Mouse (Mus musculus): Measurements from ENCODE around the gene Foxc1. TPM values are rescaled to one million over a fixed set of nuclear protein-coding genes. Genes with fewer than 3 reads are reported as not detected.

Gene Foxc1
- total and polyA plus RNA-seq, 3 experiments, result not detected

GRCm38 (mm10) chr13:31810693-31811541 lies 4.5 kb downstream of the Foxc1 start:
- no peaks in the 10 kb centered on the region for H3K4me1 ChIP-seq (ENCODE audit: control insufficient read depth in 1 of 2, insufficient read depth in 2 of 2)
- H3K4me3 ChIP-seq (replicated peaks in 1 of 3; ENCODE audit: low read depth in 2 of 3, low read length in 2 of 3, poor library complexity in 1 of 3), result no peak overlapping the region
- TF ChIP-seq USF1 (IDR thresholded peaks at IDR 0.05; ENCODE audit: low read depth, low read length) (no peak), JUND (conservative IDR thresholded peaks at IDR 0.05; ENCODE audit: low read depth, low read length) (no peak), MXI1 (IDR thresholded peaks at IDR 0.05; ENCODE audit: low read depth, low read length) (no peak), NELFE (IDR thresholded peaks at IDR 0.05; ENCODE audit: low read depth, low read length) (no peak), ELF1 (IDR thresholded peaks at IDR 0.05; ENCODE audit: low read depth, low read length) (no peak), ZNF384 (IDR thresholded peaks at IDR 0.05; ENCODE audit: low read depth, low read length) (no peak), SMC3 (IDR thresholded peaks at IDR 0.05; ENCODE audit: low read depth, low read length) (no peak), MAX (IDR thresholded peaks at IDR 0.05; ENCODE audit: low read length) (no peak)
- no peaks in the 10 kb centered on the region for H3K79me2 ChIP-seq (replicated peaks; ENCODE audit: control insufficient read depth, extremely low read depth, insufficient read depth, poor library complexity, severe bottlenecking)
- H3K27me3 ChIP-seq (replicated peaks), result no peaks in the 10 kb centered on the region
- in situ Hi-C loops (cut with MboI; ENCODE audit: low pct_ligation_motif_present, low pct_unique_long_range_greater_than_20kb, low sequenced_read_pairs), result loop anchor here (25.0 kb wide), 1 partner anchor 401 kb away; no protein-coding TSS in a partner anchor
- dilution Hi-C loops (cut with MboI; ENCODE audit: extremely low pct_ligation_motif_present, extremely low pct_unique_long_range_greater_than_20kb, low sequenced_read_pairs), result no loop called here
- no peak overlapping the region for H3K27ac ChIP-seq (ENCODE audit: insufficient read depth, low read depth)
- no peak overlapping the region for H3K4me2 ChIP-seq (ENCODE audit: insufficient read depth, low read depth, poor library complexity, severe bottlenecking)
- H3K36me3 ChIP-seq (replicated peaks in 1 of 2; ENCODE audit: control insufficient read depth in 1 of 2, insufficient read depth in 1 of 2, low read length in 1 of 2), result peaks cover 0 to 2% of the 10 kb centered on the region in 2 experiments
- DNase-seq (ENCODE audit: extremely low read depth), result no peak
- H3K9me3 ChIP-seq (replicated peaks; ENCODE audit: low read length), result peaks cover 28% of the 10 kb centered on the region
- no peak overlapping the region for H3K9ac ChIP-seq (ENCODE audit: insufficient read depth, low read depth)

- Histone ChIP-seq H3K27me3 (replicated peaks) (no peaks in the 10 kb centered on the region), H3K9me3 (replicated peaks; ENCODE audit: low read length) (peaks cover 25% of the 10 kb centered on the region), H3K79me2 (replicated peaks; ENCODE audit: control insufficient read depth, extremely low read depth, insufficient read depth, poor library complexity, severe bottlenecking) (no peaks in the 10 kb centered on the region), H3K27ac (ENCODE audit: insufficient read depth, low read depth) (no peak overlapping the region), H3K4me2 (ENCODE audit: insufficient read depth, low read depth, poor library complexity, severe bottlenecking) (no peak overlapping the region), H3K9ac (ENCODE audit: insufficient read depth, low read depth) (no peak overlapping the region), H3K4me3 (replicated peaks in 1 of 3; ENCODE audit: low read depth in 2 of 3, low read length in 2 of 3, poor library complexity in 1 of 3) (no peak overlapping the region), H3K36me3 (replicated peaks in 1 of 2; ENCODE audit: control insufficient read depth in 1 of 2, insufficient read depth in 1 of 2, low read length in 1 of 2) (peaks cover 0 to 6% of the 10 kb centered on the region in 2 experiments), H3K4me1 (ENCODE audit: control insufficient read depth in 1 of 2, insufficient read depth in 2 of 2) (no peaks in the 10 kb centered on the region)
- no peak for TF ChIP-seq EP300 (IDR thresholded peaks at IDR 0.05; ENCODE audit: low read length)
- no peak for TF ChIP-seq CTCF (conservative IDR thresholded peaks at IDR 0.05 in 1 of 2, IDR thresholded peaks at IDR 0.05 in 1 of 2; ENCODE audit: low read depth in 2 of 2, low read length in 2 of 2)
- no peak for TF ChIP-seq JUND (conservative IDR thresholded peaks at IDR 0.05; ENCODE audit: low read depth, low read length)
- no peak for TF ChIP-seq USF1 (IDR thresholded peaks at IDR 0.05; ENCODE audit: low read depth, low read length)
- TF ChIP-seq MAFK (IDR thresholded peaks at IDR 0.05; ENCODE audit: insufficient replicate concordance, low read length), result no peak
- TF ChIP-seq KAT2A (IDR thresholded peaks at IDR 0.05; ENCODE audit: insufficient replicate concordance, low read length), result no peak
- TF ChIP-seq HCFC1 (IDR thresholded peaks at IDR 0.05; ENCODE audit: low read depth, low read length), result no peak
- TF ChIP-seq PAX5 (IDR thresholded peaks at IDR 0.05; ENCODE audit: low read length), result no peak
- no peak for TF ChIP-seq E2F4 (IDR thresholded peaks at IDR 0.05; ENCODE audit: insufficient replicate concordance, low read depth, low read length)
- TF ChIP-seq MYC (IDR thresholded peaks at IDR 0.05; ENCODE audit: low read depth, low read length), result no peak
- no peak for TF ChIP-seq POLR2AphosphoS2 (IDR thresholded peaks at IDR 0.05; ENCODE audit: low read depth, low read length)
- dilution Hi-C loops (cut with MboI; ENCODE audit: extremely low pct_ligation_motif_present, extremely low pct_unique_long_range_greater_than_20kb, low sequenced_read_pairs), result no loop called here
- in situ Hi-C loops (cut with MboI; ENCODE audit: low pct_ligation_motif_present, low pct_unique_long_range_greater_than_20kb, low sequenced_read_pairs), result loop anchor here (25.0 kb wide), 1 partner anchor 401 kb away; no protein-coding TSS in a partner anchor
- no peak for DNase-seq (ENCODE audit: extremely low read depth)
These were observed 5.1 kb downstream of the Foxc1 start for GRCm38 (mm10) chr13:31811542-31812021.

Measured in CH12.LX (cell line).